Mouse (Mus musculus): ENCODE measurements at regions not wholly inside any gene's neighbourhood (a gene's known extent, or its start where the extent isn't known, plus 50 kb on each side); places are given as distances from the start of the nearest gene placed in this dataset.

GRCm38 (mm10) chr15:62641051-62641710 lies 1203.8 kb downstream of the Gsdmc2 start:
- no peak for TF ChIP-seq CTCF (IDR thresholded peaks at IDR 0.05; ENCODE audit: borderline replicate concordance, insufficient read depth, low read depth, low read length)
- TF ChIP-seq POLR2A (IDR thresholded peaks at IDR 0.05; ENCODE audit: borderline replicate concordance, insufficient read depth, low read length) = no peak

Measured in cerebellum, adult 2 months (tissue).